Mouse (Mus musculus): Measurements from ENCODE around the gene Gdpgp1. TPM values are rescaled to one million over a fixed set of nuclear protein-coding genes. Genes with fewer than 3 reads are reported as not detected.

Gene Gdpgp1
- polyA plus RNA-seq, 1 experiment from 2014 or later = 6.5 TPM

GRCm38 (mm10) chr7:80210982-80211381 lies 21.7 kb upstream of the Gdpgp1 start:
- no peak for ATAC-seq
- no peaks in the 10 kb centered on the region for H3K27me3 ChIP-seq (replicated peaks; ENCODE audit: control insufficient read depth, insufficient read depth, low read length)
- no peak for TF ChIP-seq CTCF (IDR thresholded peaks at IDR 0.05; ENCODE audit: low read depth)

GRCm38 (mm10) chr7:80213604-80214003 lies 19.1 kb upstream of the Gdpgp1 start:
- 90% methylated on average over 7 of the region's 7 CpGs for WGBS
- H3K9me3 ChIP-seq (ENCODE audit: control insufficient read depth) = no peaks in the 10 kb centered on the region
- TF ChIP-seq CTCF (IDR thresholded peaks at IDR 0.05; ENCODE audit: low read depth) = no peak
- no peak overlapping the region for H3K27ac ChIP-seq (ENCODE audit: low read depth, low read length)
- H3K36me3 ChIP-seq (ENCODE audit: control insufficient read depth, insufficient read depth) = peaks cover 48% of the 10 kb centered on the region
- ATAC-seq = no peak
- H3K27me3 ChIP-seq (replicated peaks; ENCODE audit: control insufficient read depth, insufficient read depth, low read length) = no peaks in the 10 kb centered on the region
- H3K4me1 ChIP-seq (replicated peaks; ENCODE audit: control insufficient read depth, insufficient read depth, low read length) = peaks cover 7% of the 10 kb centered on the region; the same call in 1 of the 2 replicates
- H3K4me2 ChIP-seq (replicated peaks; ENCODE audit: low read depth) = no peak overlapping the region
- H3K4me3 ChIP-seq (ENCODE audit: low read depth, low read length) = no peak overlapping the region
- no peak overlapping the region for H3K9ac ChIP-seq (ENCODE audit: low read depth, low read length)

More at GRCm38 (mm10) chr7:80210982-80211381, 21.7 kb upstream of the Gdpgp1 start:
- H3K27ac ChIP-seq (ENCODE audit: low read depth, low read length) = no peak overlapping the region
- H3K36me3 ChIP-seq (ENCODE audit: control insufficient read depth, insufficient read depth) = peaks cover 24% of the 10 kb centered on the region
- no peak overlapping the region for H3K4me3 ChIP-seq (ENCODE audit: low read depth, low read length)
- H3K4me2 ChIP-seq (replicated peaks; ENCODE audit: low read depth) = no peak overlapping the region
- H3K4me1 ChIP-seq (replicated peaks; ENCODE audit: control insufficient read depth, insufficient read depth, low read length) = peaks cover 19% of the 10 kb centered on the region; the same call in 1 of the 2 replicates
- H3K9me3 ChIP-seq (ENCODE audit: control insufficient read depth) = no peaks in the 10 kb centered on the region
- no peak overlapping the region for H3K9ac ChIP-seq (ENCODE audit: low read depth, low read length)
- 89% methylated on average over 4 of the region's 4 CpGs for WGBS

- Histone ChIP-seq H3K36me3 (ENCODE audit: control insufficient read depth, insufficient read depth) (peaks cover 57% of the 10 kb centered on the region), H3K4me3 (ENCODE audit: low read depth, low read length) (no peak overlapping the region), H3K27ac (ENCODE audit: low read depth, low read length) (no peak overlapping the region), H3K9me3 (ENCODE audit: control insufficient read depth) (no peaks in the 10 kb centered on the region), H3K4me1 (replicated peaks; ENCODE audit: control insufficient read depth, insufficient read depth, low read length) (0 out of 2 replicates have a peak, but pooled peaks cover 2% of the 10 kb centered on the region), H3K4me2 (replicated peaks; ENCODE audit: low read depth) (no peak overlapping the region), H3K27me3 (replicated peaks; ENCODE audit: control insufficient read depth, insufficient read depth, low read length) (no peaks in the 10 kb centered on the region), H3K9ac (ENCODE audit: low read depth, low read length) (no peak overlapping the region)
- no peak for TF ChIP-seq CTCF (IDR thresholded peaks at IDR 0.05; ENCODE audit: low read depth)
- 80% methylated on average over 8 of the region's 8 CpGs for WGBS
- ATAC-seq = no peak
These were observed 18.2 kb upstream of the Gdpgp1 start for GRCm38 (mm10) chr7:80214459-80214858.

GRCm38 (mm10) chr7:80215398-80215797 lies 17.3 kb upstream of the Gdpgp1 start:
- Histone ChIP-seq H3K4me3 (ENCODE audit: low read depth, low read length) (no peak overlapping the region), H3K9ac (ENCODE audit: low read depth, low read length) (no peak overlapping the region), H3K4me2 (replicated peaks; ENCODE audit: low read depth) (no peak overlapping the region), H3K9me3 (ENCODE audit: control insufficient read depth) (no peaks in the 10 kb centered on the region), H3K4me1 (replicated peaks; ENCODE audit: control insufficient read depth, insufficient read depth, low read length) (no peaks in the 10 kb centered on the region), H3K27ac (ENCODE audit: low read depth, low read length) (no peak overlapping the region), H3K36me3 (ENCODE audit: control insufficient read depth, insufficient read depth) (peaks cover 66% of the 10 kb centered on the region), H3K27me3 (replicated peaks; ENCODE audit: control insufficient read depth, insufficient read depth, low read length) (no peaks in the 10 kb centered on the region)
- ATAC-seq = peak; percentile 57
- WGBS = 27% methylated on average over 4 of the region's 4 CpGs
- TF ChIP-seq CTCF (IDR thresholded peaks at IDR 0.05; ENCODE audit: low read depth) = peak; percentile 94

- WGBS = 81% methylated on average over 8 of the region's 8 CpGs
- H3K4me1 ChIP-seq (replicated peaks; ENCODE audit: control insufficient read depth, insufficient read depth, low read length) = no peaks in the 10 kb centered on the region
- no peaks in the 10 kb centered on the region for H3K9me3 ChIP-seq (ENCODE audit: control insufficient read depth)
- peak; percentile 20; the same call in 1 of the 2 replicates for TF ChIP-seq CTCF (IDR thresholded peaks at IDR 0.05; ENCODE audit: low read depth)
- no peak overlapping the region for H3K4me2 ChIP-seq (replicated peaks; ENCODE audit: low read depth)
- no peak for ATAC-seq
- no peaks in the 10 kb centered on the region for H3K27me3 ChIP-seq (replicated peaks; ENCODE audit: control insufficient read depth, insufficient read depth, low read length)
- H3K9ac ChIP-seq (ENCODE audit: low read depth, low read length) = no peak overlapping the region
- H3K4me3 ChIP-seq (ENCODE audit: low read depth, low read length) = no peak overlapping the region
- H3K27ac ChIP-seq (ENCODE audit: low read depth, low read length) = no peak overlapping the region
- peaks cover 77% of the 10 kb centered on the region for H3K36me3 ChIP-seq (ENCODE audit: control insufficient read depth, insufficient read depth)
These were observed 16.1 kb upstream of the Gdpgp1 start for GRCm38 (mm10) chr7:80216566-80216965.

- WGBS = 92% methylated on average over 9 of the region's 9 CpGs
- peaks cover 84% of the 10 kb centered on the region for H3K36me3 ChIP-seq (ENCODE audit: control insufficient read depth, insufficient read depth)
- H3K9ac ChIP-seq (ENCODE audit: low read depth, low read length) = no peak overlapping the region
- TF ChIP-seq CTCF (IDR thresholded peaks at IDR 0.05; ENCODE audit: low read depth) = no peak
- no peaks in the 10 kb centered on the region for H3K27me3 ChIP-seq (replicated peaks; ENCODE audit: control insufficient read depth, insufficient read depth, low read length)
- no peaks in the 10 kb centered on the region for H3K4me1 ChIP-seq (replicated peaks; ENCODE audit: control insufficient read depth, insufficient read depth, low read length)
- H3K4me2 ChIP-seq (replicated peaks; ENCODE audit: low read depth) = no peak overlapping the region
- no peak overlapping the region for H3K4me3 ChIP-seq (ENCODE audit: low read depth, low read length)
- ATAC-seq = no peak
- no peak overlapping the region for H3K27ac ChIP-seq (ENCODE audit: low read depth, low read length)
- no peaks in the 10 kb centered on the region for H3K9me3 ChIP-seq (ENCODE audit: control insufficient read depth)
These were observed 14.0 kb upstream of the Gdpgp1 start for GRCm38 (mm10) chr7:80218666-80219065.

All from intestine, postnatal 0 days (tissue).